Comparison of ENCODE assay signal across 8 mouse cellular contexts in the genomic region with DNA sequence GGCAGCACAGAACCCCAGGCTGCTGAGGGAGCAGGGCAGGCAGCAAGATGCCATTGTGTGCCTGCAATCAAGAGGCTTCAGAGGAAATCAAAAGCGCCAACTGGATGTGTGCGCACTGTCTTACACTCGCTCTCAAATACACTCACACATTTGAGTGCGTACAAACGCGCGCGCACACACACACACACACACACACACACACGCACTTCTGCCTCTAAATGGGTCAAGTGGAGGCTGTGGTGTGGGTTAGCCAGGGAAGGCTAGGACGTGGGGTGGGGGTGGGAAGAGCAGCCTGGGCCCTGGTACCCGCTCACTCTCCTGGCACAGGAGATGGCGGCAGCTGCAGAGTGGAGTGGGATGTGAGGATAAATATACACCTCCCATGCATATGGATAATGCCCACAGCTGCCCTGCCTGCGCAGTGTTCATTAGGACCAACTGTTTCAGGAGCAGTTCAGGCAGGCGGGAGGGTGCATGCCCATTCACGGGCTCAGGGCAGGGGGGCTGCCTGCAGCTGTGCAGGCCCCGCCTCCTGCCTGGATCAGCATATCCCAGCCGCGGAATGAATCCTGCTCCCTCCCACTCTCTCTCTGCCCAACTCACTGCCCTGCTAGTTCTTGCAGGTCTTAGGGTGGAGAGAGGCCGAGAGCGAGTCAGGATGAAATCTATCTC. TPM values are rescaled to one million over a fixed set of nuclear protein-coding genes. Genes with fewer than 3 reads are reported as not detected.
DNase-seq lines count a peak whose midpoint lies in the region; ATAC-seq and TF ChIP-seq lines count a peak whose summit lies in the region.

No protein-coding gene starts in this region.

- no peak for TF ChIP-seq CTCF in cortical plate, adult 2 months (IDR thresholded peaks at IDR 0.05; ENCODE audit: extremely low read depth, insufficient read depth, low read length)
- no peak for TF ChIP-seq CTCF in kidney, postnatal 0 days (IDR thresholded peaks at IDR 0.05; ENCODE audit: low read depth)

- WGBS in kidney, postnatal 0 days: 15% methylated on average over 20 of the region's 20 CpGs
- 24% methylated on average over 20 of the region's 20 CpGs for WGBS in liver, embryonic 12.5 days (ENCODE audit: insufficient replicate concordance)
- WGBS in neural tube, embryonic 15.5 days: 8% methylated on average over 20 of the region's 20 CpGs

- no peaks in the 10 kb centered on the region for H3K36me3 ChIP-seq in kidney, postnatal 0 days (ENCODE audit: insufficient read depth, low read length)
- H3K36me3 ChIP-seq in liver, embryonic 12.5 days: no peaks in the 10 kb centered on the region
- H3K36me3 ChIP-seq in neural tube, embryonic 15.5 days: no peaks in the 10 kb centered on the region

- no peak overlapping the region for H3K4me3 ChIP-seq in cortical plate, adult 2 months (ENCODE audit: insufficient read depth, low read length)
- no peak overlapping the region for H3K4me3 ChIP-seq in kidney, postnatal 0 days (replicated peaks; ENCODE audit: low read depth, low read length)
- no peak overlapping the region for H3K4me3 ChIP-seq in liver, embryonic 12.5 days
- peak overlapping the region; percentile 26 for H3K4me3 ChIP-seq in neural tube, embryonic 15.5 days (replicated peaks)

- H3K9me3 ChIP-seq in kidney, postnatal 0 days (replicated peaks; ENCODE audit: low read length): no peaks in the 10 kb centered on the region
- no peaks in the 10 kb centered on the region for H3K9me3 ChIP-seq in liver, embryonic 12.5 days (replicated peaks)
- H3K9me3 ChIP-seq in neural tube, embryonic 15.5 days (replicated peaks): no peaks in the 10 kb centered on the region

- H3K4me1 ChIP-seq in cortical plate, adult 2 months (ENCODE audit: control insufficient read depth, insufficient read depth, low read length): peaks cover 6% of the 10 kb centered on the region
- H3K4me1 ChIP-seq in kidney, postnatal 0 days (replicated peaks; ENCODE audit: insufficient read depth, low read length): peaks cover 59% of the 10 kb centered on the region
- peaks cover 70% of the 10 kb centered on the region for H3K4me1 ChIP-seq in liver, embryonic 12.5 days
- H3K4me1 ChIP-seq in neural tube, embryonic 15.5 days: peaks cover 71% of the 10 kb centered on the region

- TF ChIP-seq POLR2A in cortical plate, adult 2 months (IDR thresholded peaks at IDR 0.05; ENCODE audit: extremely low read depth, insufficient read depth, low read length): 0 out of 2 replicates have a peak, but pooled peaks have one; percentile 25

- H3K4me2 ChIP-seq in kidney, postnatal 0 days (ENCODE audit: low read length): peak overlapping the region; percentile 46
- peak overlapping the region; percentile 45 for H3K4me2 ChIP-seq in liver, embryonic 12.5 days
- peak overlapping the region; percentile 58 for H3K4me2 ChIP-seq in neural tube, embryonic 15.5 days

- peak; percentile 50 for ATAC-seq in kidney, postnatal 0 days (replicated peaks; ENCODE audit: low FRiP score, low read depth)
- peak; percentile 28; the same call in 1 of the 2 replicates for ATAC-seq in liver, embryonic 12.5 days
- peak; percentile 80 for ATAC-seq in neural tube, embryonic 15.5 days (ENCODE audit: low FRiP score)

- no peak overlapping the region for H3K27ac ChIP-seq in cortical plate, adult 2 months (ENCODE audit: insufficient read depth, low read length)
- H3K27ac ChIP-seq in kidney, postnatal 0 days: peak overlapping the region; percentile 91
- peak overlapping the region; percentile 36; the same call in 1 of the 2 replicates for H3K27ac ChIP-seq in liver, embryonic 12.5 days
- peak overlapping the region; percentile 77 for H3K27ac ChIP-seq in neural tube, embryonic 15.5 days (replicated peaks)

- H3K9ac ChIP-seq in kidney, postnatal 0 days (ENCODE audit: low read depth, low read length): peak overlapping the region; percentile 41
- no peak overlapping the region; the same call in 1 of the 2 replicates for H3K9ac ChIP-seq in liver, embryonic 12.5 days
- H3K9ac ChIP-seq in neural tube, embryonic 15.5 days (replicated peaks): peak overlapping the region; percentile 28; the same call in 1 of the 2 replicates

- peak; percentile 82 for DNase-seq in layer of hippocampus, adult 11-12 months (ENCODE audit: low spot score)
- DNase-seq in layer of hippocampus, adult 9-10 months (ENCODE audit: low spot score): no peak
- DNase-seq in heart, adult 9 months (ENCODE audit: low spot score in 2 of 2): peak; percentile 45 to 55
- peak; percentile 89 for DNase-seq in kidney, postnatal 0 days (ENCODE audit: low spot score)
- DNase-seq in urinary bladder, postnatal 36 days (ENCODE audit: low spot score in 2 of 2): no peak

- H3K27me3 ChIP-seq in kidney, postnatal 0 days (ENCODE audit: insufficient read depth, low read length): no peaks in the 10 kb centered on the region
- peaks cover 38% of the 10 kb centered on the region for H3K27me3 ChIP-seq in liver, embryonic 12.5 days (replicated peaks)
- no peaks in the 10 kb centered on the region for H3K27me3 ChIP-seq in neural tube, embryonic 15.5 days (replicated peaks)

RNA-seq across cellular contexts. Expression of a gene that starts 22.1 kb away (rescaled TPM):
- 44.7 and 47.1 TPM in 2 replicates for polyA plus RNA-seq in cortical plate, adult 2 months (2012; rRNA removed)
- polyA plus RNA-seq in kidney, postnatal 0 days (2015; fragmentation: Nextera tagmentation; extraction: Ambion mirVana): 27.8 and 30.5 TPM in 2 replicates
- 19.0 and 19.5 TPM in 2 replicates for polyA plus RNA-seq in liver, embryonic 12.5 days (2016; fragmentation: Nextera tagmentation; extraction: Ambion mirVana)
- 23.5 and 25.5 TPM in 2 replicates for polyA plus RNA-seq in neural tube, embryonic 15.5 days (2015; fragmentation: Nextera tagmentation; extraction: Ambion mirVana)

RNA-seq across cellular contexts. Expression of a gene that starts 49.4 kb away (rescaled TPM):
- polyA plus RNA-seq in cortical plate, adult 2 months (2012; rRNA removed): 213 and 216 TPM in 2 replicates
- 96.6 and 105 TPM in 2 replicates for polyA plus RNA-seq in kidney, postnatal 0 days (2015; fragmentation: Nextera tagmentation; extraction: Ambion mirVana)
- polyA plus RNA-seq in liver, embryonic 12.5 days (2016; fragmentation: Nextera tagmentation; extraction: Ambion mirVana): 37.2 and 38.4 TPM in 2 replicates
- 190 and 208 TPM in 2 replicates for polyA plus RNA-seq in neural tube, embryonic 15.5 days (2015; fragmentation: Nextera tagmentation; extraction: Ambion mirVana)

RNA-seq across cellular contexts. Expression of a gene that starts 49.5 kb away (rescaled TPM):
- 5.1 and 5.5 TPM in 2 replicates for polyA plus RNA-seq in cortical plate, adult 2 months (2012; rRNA removed)
- 47.1 and 50.0 TPM in 2 replicates for polyA plus RNA-seq in kidney, postnatal 0 days (2015; fragmentation: Nextera tagmentation; extraction: Ambion mirVana)
- 18.5 and 18.9 TPM in 2 replicates for polyA plus RNA-seq in liver, embryonic 12.5 days (2016; fragmentation: Nextera tagmentation; extraction: Ambion mirVana)
- 11.0 and 11.7 TPM in 2 replicates for polyA plus RNA-seq in neural tube, embryonic 15.5 days (2015; fragmentation: Nextera tagmentation; extraction: Ambion mirVana)

Comparison
In these comparisons a context has a peak if more than half of its experiments do, and no peak if none do; other contexts are left out.
1. DNase-seq: peak in layer of hippocampus, adult 11-12 months (single experiment), heart, adult 9 months (2 of 2) and kidney, postnatal 0 days (single experiment); none in layer of hippocampus, adult 9-10 months (single experiment) and urinary bladder, postnatal 36 days (0 of 2).
2. ATAC-seq: peak in every context shown above with its lines; median percentile 80 in neural tube, embryonic 15.5 days; 50 in kidney, postnatal 0 days; 28 in liver, embryonic 12.5 days.
3. Peak in every context shown above with its lines, with median percentiles within 50 percentile points of each other: H3K4me2 ChIP-seq.